Mouse (Mus musculus): ENCODE results near the gene Exoc3l4. TPM values are rescaled to one million over a fixed set of nuclear protein-coding genes. Genes with fewer than 3 reads are reported as not detected.

Exoc3l4 gene
- not detected for polyA plus RNA-seq (2014; fragmentation: Illumina TruSeq; extraction: RNeasy Lipid Tissue Mini Kit (QIAGEN cat#74804); ENCODE audit: low read depth, low replicate concordance)

DNA sequence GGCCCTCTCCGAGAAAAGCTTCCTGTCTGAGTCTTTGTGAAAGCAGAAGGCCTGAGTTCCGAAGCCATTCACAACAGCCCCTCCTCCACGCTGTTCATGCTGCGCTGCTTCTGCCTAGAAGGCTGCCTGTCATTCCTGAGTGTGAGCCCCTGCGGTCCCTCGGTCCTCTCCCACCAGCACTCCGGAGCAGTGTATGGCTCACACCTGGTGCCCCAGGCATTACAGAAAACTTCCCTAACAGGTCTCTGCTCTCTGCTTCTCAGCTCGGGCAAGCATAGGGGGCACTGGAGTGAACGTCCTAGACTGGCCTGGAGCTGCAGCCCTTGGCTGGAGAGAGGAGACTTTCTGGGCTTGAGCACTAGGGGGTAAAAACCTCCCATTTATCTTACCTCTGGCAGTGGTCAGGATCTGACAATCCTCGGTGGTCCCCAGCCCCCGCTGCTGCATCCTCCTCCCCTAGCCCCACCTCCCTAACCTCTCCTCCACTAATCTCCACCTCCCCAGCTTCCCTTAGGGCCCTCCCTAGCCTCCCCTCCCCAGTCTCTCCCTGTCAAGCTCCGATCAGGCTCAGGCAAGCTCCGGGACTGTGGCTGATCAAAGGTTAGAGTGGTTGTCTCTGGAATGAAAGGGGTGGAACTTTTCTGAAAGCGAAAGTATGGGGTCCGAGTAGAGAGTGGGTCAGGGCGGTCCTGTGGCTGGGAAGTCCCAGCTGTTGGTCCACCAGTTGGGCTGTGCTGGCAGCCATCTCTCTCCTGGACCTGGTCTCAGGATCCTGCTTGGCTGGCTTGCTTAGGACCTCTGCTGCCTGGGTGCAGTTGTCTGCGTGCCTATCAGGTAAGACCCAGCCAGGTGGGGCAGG lies at the start of gene Exoc3l4:
Gene Exoc3l4 (plus strand): TSS at position 97 of the 859 bp plus-strand sequence.

DNA sequence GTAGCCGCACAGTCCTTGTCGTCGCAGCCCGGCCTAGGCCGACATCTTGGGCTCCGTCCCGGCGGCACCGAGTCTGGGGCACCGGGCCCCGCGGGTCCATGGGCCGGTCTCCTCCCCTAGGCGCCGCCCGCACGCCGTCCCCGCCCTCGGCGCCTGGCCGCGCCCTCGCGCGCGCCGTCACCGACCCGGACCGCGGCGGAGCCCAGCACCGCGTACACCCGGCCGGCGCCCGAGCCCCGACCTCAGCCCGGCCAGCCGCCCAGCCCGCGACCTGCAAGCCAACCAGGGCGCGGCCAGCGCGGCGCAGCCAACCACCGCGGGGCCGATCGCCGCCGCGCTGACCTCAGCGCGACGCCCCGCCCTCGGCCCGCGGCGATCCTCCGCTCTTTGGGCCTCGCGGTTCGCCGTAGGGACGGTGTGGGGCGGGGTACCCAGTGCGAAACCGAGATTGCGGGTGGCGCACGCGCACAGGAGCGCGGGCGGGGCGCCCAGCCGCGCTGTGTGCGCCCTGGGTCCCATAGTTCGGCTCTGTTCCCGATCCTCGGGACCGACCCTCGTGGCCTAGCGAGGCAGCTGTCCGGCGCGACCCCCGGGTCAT lies 39.3 kb upstream of the Exoc3l4 start, which contains the start of gene Cdc42bpb:
Gene Cdc42bpb (minus strand): TSS at position 343 of the 598 bp plus-strand sequence.

DNA sequence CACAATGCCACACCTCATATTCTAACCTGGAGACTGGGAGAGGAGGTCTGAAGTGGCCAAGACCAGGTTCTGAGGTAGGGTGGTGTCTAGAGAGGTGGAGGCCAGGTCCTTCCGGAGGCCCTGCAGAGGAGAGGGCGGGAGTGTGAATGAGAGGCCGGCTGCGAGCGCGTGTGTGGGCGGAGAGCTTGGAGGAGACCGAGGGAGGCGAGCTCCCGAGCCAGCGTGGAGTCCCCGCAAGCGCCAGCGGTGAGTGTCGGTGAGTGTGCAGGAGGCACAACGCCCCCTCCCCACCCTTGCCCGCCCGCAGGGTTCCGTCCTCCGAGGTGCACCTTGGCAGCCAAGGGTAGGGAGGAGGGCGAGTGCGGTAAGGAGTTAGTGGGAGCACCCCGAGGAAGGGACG lies 10.2 kb upstream of the Exoc3l4 start, which contains the start of gene Lbhd2:
Gene Lbhd2 (plus strand): TSS at position 188 of the 400 bp plus-strand sequence.

DNA sequence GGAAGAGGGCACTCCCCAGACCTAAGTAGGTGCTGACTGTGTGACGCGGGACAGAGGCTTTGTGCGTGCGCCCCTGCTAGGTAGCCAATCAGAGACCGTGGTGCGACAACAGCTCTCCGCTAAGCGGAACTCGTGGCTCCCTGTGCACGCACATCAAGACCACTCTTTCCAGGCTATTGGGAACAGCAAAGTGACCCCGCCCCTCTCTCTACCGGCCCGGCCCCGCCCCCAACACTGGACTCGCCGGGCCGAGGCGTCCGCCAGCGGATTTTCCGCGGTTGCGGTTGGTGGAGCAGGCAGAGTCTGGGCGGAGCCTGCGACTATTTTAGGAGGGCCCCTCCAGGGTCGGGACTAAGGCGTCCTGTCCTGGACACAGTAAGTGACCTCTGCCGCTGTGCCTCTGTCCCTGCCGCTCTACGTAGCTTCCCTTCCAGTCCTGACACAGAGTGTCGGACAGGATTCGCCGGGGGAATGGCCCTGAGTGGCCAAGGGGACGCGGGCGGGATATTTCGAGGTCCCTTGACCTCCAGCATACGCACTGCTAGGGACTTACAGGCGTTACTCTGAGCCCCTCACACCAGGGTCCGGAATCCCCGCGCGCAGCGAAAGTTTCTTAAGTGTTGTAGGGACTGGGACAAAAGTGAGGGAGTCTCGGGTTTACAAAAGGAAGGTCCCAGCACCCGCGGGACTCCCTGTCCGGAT lies 25.6 kb downstream of the Exoc3l4 start, which contains the start of gene Tnfaip2:
Gene Tnfaip2 (plus strand): TSS at position 161 of the 702 bp plus-strand sequence.

Other genes starting within 250 kb of the Exoc3l4 start
- not detected for gene 4930595D18Rik, start 232.5 kb upstream of the Exoc3l4 start, polyA plus RNA-seq (2014; fragmentation: Illumina TruSeq; extraction: RNeasy Lipid Tissue Mini Kit (QIAGEN cat#74804); ENCODE audit: low read depth, low replicate concordance)
- not detected for gene Amn, start 145.9 kb upstream of the Exoc3l4 start, polyA plus RNA-seq (2014; fragmentation: Illumina TruSeq; extraction: RNeasy Lipid Tissue Mini Kit (QIAGEN cat#74804); ENCODE audit: low read depth, low replicate concordance)
- 9.1 TPM for gene Cdc42bpb, start 39.3 kb upstream of the Exoc3l4 start, polyA plus RNA-seq (2014; fragmentation: Illumina TruSeq; extraction: RNeasy Lipid Tissue Mini Kit (QIAGEN cat#74804); ENCODE audit: low read depth, low replicate concordance)
- not detected for gene Lbhd2, start 10.2 kb upstream of the Exoc3l4 start, polyA plus RNA-seq (2014; fragmentation: Illumina TruSeq; extraction: RNeasy Lipid Tissue Mini Kit (QIAGEN cat#74804); ENCODE audit: low read depth, low replicate concordance)
- gene Tnfaip2, start 25.5 kb downstream of the Exoc3l4 start, polyA plus RNA-seq (2014; fragmentation: Illumina TruSeq; extraction: RNeasy Lipid Tissue Mini Kit (QIAGEN cat#74804); ENCODE audit: low read depth, low replicate concordance), result 2.9 TPM
- not detected for gene Gm266, start 68.8 kb downstream of the Exoc3l4 start, polyA plus RNA-seq (2014; fragmentation: Illumina TruSeq; extraction: RNeasy Lipid Tissue Mini Kit (QIAGEN cat#74804); ENCODE audit: low read depth, low replicate concordance)
- gene Eif5, start 121.0 kb downstream of the Exoc3l4 start, polyA plus RNA-seq (2014; fragmentation: Illumina TruSeq; extraction: RNeasy Lipid Tissue Mini Kit (QIAGEN cat#74804); ENCODE audit: low read depth, low replicate concordance), result 976 TPM
- gene Mark3, start 157.5 kb downstream of the Exoc3l4 start, polyA plus RNA-seq (2014; fragmentation: Illumina TruSeq; extraction: RNeasy Lipid Tissue Mini Kit (QIAGEN cat#74804); ENCODE audit: low read depth, low replicate concordance), result 266 TPM

Measured in adrenal gland, adult 10 weeks (tissue).